Mouse (Mus musculus): ENCODE results near the gene Plscr4. TPM values are rescaled to one million over a fixed set of nuclear protein-coding genes. Genes with fewer than 3 reads are reported as not detected.

The Plscr4 gene
- polyA plus RNA-seq (2017; shearing (Covaris generic)), result 1 to 10 TPM; 1.3 to 1.5 TPM

DNA sequence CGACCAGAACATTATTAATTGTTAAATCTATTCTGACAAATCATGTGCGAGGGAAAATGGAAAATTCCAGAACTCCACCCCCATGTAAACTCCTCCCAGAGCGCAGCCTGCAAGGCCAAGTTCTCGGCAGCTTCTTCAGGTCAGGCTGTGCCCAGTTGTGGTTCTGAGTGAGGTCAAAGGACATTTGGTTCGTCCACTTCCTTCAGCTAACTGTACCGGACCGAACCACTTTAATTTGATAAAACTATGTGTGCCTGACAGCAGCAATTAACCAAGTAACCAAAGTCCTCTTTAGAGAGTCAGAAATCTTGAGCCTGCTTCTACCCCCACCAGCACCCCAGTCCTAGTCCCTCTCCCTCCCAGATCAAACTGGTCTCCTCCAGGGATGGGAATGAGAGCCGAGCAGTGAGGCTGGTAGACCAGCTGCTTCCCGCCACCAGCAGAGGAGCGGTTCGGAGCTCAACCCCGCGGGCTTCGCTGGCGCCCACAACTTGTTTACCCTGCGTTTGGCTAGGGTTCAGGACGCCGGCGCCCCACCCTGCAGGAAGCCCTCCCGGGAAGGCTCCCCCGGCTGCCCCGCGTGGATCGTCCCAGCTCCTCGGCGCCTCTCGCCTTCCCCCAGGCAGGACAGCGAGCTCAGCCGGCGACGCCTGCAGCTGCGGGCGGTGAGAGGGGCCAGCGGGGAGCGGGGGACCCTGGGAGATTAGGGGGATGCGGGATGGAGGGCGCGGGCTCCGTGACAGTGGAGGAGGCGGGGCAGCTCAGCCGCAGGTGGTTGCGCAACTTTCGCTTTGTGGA is at the start of gene Plscr4:
Plscr4 (plus strand) TSS at position 113 of the 798 bp plus-strand sequence.
- ATAC-seq, result peak; percentile 77

DNA sequence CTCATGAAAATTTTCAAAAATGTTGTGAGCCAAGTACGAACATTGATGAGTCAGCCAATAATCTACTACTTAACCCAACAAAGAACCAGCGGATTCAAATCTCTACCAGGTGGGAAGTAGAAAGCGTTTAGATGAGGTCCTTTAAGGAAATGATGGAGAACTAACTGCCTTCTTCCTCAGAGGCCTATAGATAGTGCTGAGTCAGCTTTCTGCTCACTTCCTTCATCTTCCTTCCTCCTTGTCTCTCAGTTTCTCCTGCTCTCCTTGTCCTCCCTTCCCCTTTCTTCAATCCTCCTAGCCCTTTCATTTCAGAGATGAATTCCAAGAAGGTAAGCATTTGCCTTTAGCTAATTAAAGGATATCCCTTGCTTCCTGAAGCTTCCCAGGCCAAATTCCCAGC is 46.9 kb upstream of the Plscr4 start:
- no peak for ATAC-seq

DNA sequence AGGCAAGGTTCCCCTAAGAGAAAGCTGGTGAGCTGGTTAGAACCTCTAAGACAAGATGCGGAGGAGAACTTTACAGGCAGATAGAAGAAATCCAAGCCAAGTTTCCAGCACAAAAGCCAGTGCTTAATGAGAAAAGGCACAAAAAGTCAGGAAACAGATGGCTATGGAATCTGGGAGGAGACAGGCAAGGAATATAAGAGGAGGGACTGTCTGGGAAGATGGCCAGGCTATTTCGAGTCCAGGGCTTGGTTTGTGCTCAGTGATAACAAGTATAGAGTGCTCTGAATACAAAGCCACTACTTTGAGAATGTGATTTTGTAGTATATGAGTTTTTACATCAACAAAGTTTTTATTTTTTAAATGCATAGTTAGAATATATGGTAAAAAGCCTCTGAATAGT is 45.1 kb upstream of the Plscr4 start:
- no peak for ATAC-seq

DNA sequence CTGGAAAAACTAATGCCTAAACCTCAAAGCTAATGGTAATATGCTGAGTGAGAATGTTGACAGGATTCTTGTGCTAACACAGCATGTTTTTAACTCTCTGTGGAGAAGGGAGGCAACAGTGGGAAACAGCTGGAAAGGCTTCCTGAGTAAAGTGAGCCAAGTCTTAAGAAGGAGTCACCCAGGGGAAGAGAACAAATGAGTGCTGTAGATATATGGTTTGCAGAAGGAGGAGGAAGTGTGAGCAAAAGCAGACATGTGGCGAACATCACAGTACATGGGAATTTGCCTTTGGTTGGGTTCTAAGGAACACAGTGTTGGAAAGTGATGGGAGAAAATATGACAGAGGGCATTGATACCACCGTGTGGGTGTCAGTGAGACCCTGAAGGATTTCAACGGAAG is 43.5 kb upstream of the Plscr4 start:
- no peak for ATAC-seq

DNA sequence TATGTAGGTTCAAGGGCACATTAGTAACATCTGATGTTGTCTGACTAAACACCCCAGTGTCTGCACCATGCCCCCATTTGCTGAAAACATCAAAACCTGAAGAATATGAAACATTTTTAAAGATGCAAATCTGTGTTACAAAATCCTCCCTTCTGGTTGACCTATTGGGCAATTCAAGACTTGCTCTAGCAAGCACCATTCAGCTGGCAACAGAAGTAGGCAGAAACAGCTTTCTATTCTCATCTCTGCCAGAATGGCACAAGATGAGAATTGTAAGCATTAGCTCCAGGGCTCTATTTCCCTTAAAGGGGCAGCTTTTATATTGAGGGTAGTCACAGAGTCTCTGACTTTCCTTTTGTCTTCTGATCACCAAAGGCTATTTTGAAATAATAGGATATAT is 19.4 kb upstream of the Plscr4 start:
- no peak for ATAC-seq

DNA sequence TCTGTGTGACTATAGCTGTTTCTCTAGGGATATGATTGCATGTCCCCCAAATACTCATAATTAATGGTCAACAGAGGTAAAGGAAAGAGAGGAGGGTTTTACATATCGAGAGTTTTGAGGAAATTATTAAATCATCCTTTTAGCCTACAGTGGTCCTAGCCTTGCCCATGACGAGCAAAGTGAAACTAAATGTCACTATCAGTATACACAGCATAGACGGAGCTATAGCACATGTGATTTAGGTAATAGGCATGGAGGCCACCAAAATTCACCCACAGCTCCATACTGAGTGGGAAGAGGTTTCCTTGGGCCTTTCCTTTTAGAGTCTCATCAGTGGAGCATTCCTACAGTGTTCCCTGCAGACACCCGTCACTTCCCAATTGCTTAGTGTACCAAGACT is 15.7 kb upstream of the Plscr4 start:
- ATAC-seq, result no peak

DNA sequence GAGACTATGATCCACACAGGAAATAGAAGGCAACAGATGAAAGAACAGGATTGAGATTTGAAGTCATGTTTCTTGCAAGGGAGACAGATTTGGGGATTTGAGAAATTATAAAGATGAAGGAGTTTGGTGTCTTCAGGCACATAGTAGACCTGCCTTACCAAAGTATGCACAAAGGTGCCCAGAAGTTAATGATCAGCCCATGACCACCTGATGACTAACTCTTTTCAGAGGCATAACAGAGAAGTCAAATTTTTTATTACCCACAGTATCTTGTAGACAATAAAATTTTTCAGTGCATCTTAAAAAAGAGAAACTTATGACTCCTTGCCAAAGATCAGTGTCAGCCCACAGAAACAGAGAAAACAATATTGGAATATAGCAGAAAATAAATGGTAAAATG is 12.6 kb upstream of the Plscr4 start:
- ATAC-seq, result no peak

DNA sequence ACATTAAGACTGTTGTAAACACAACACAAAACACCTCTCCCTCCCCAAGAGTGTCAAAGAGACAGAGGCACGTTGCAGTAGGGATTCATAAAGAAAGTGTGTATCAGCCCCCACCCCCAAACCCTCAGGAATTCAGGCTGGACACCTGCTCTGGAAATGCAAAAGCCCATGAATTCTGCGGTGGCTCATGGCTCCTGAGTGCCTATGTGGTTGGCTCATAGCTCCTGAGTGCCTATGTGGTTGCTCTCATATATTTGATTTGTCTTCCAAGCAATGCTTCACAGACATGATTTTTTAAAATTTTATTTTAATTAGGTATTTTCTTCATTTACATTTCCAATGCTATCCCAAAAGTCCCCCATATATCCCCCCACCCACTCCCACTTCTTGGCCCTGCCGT is 568 bp upstream of the Plscr4 start:
- no peak for ATAC-seq

DNA sequence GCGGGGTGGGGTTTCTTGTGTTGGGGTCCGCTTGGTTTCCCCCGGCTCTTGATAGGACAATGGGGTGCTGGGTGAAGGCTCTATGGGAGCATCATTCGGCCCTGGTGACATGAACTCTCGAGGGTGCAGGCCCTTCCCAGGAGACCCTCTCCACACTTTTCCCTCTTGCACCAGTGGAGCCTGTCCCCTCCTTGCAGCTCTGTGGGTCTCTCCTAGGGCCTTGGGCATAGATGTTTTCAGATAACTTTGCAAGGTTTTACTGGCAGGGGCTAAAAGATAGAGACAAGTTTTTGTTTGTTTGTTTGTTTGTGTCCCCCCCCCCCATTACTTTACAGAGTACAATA is 858 bp downstream of the Plscr4 start:
- ATAC-seq, result no peak

DNA sequence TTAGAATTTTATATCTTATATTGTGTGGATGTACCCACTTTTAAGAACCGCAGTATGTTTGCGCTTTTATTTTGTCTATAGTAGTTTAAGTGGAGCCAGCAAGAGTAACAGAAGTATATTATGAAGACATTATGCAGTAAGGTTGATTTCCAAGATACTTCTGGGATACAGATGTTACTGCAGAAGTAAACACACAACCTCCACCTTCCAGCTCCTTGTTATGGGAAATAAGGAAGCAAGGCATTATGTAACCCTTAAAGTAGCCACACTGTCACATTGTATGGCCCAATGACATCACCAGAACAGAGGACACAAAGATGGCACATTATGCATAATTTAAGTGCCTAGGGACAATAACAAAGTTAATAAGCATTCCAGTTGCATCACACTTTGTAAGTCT is 1.2 kb downstream of the Plscr4 start:
- ATAC-seq, result no peak

DNA sequence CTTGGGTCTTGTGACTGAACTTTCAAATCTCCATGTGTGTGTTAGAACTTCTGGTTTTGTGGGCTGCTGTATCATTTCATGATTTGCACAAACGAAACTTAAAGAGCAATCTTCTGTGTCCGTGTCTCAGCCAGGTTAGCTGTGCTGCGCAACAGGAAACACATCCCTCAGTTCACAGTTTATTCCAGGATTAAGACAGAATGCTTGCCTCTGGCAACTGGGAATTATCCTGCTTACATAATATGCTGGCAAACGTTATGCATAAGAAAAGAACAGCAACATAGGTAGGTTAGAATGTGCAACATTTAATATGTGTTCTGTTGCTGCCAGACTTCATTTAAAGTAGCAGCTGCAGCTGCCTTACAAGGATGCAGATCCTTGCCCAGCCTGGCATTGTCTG is 10.6 kb downstream of the Plscr4 start:
- ATAC-seq, result no peak

DNA sequence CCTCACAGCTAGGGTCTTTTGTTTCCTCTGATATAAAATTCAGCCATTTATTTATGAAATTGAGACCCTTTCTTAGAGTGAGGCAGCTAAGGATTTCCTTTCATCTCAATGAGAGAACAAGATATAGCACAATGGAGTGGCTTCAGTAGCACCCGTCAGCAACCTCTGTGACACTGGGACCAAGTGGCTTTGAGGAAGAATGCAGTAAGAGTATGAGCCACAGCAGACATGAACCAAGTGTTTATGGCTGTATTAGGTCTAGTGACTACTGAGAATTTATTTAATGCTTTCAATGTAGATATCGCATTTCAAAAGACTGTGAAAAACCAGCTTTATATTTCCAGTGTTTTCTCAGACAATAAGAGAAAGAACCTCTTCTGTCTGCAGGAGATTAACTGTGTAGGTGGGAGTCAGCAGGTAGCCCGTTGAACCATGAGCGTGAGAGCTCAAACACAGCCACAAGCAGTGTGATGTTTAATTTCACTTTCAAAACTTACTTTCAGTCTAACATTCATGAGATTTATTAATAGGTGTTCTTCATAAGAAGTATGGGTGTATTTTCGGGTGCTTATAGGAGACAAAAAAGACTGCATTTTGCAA is 15.2 kb downstream of the Plscr4 start:
- no peak for ATAC-seq

DNA sequence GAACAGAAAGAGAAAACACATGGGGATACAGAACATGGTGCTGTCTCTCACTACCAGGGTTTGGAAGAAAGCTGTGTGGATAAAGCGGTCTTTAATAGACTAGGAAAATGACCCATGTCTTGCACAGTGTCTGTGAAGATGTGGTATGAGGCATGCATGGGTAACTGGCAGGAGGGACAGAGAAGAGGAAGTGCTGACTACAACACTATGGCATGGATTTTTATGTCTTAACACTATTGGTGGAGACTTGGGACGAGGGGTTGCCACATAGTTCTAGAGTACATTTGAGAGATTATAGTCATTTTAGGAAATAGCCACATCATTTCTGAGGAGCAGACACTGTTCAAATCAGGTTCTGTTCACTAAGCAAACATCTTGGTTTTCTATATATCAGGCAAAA is 16.0 kb downstream of the Plscr4 start:
- ATAC-seq, result no peak

DNA sequence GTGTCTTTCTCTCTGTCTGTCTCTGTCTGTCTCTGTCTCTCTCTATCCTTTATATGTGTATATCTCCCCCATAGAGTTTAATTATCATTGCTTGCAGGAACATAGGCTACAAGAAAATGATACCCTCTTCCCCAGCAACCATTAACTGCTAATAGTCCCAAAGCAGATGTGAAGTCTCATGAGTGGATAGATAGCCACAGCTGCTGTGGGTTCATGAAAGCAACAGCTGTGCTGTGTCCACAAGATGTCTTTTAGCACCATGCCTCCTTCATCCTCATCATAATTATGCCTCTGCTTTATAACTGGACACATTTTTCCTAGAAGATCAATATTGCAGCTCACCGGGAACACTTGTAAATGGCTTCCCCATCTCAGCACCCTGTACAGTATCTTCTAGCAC is 17.1 kb downstream of the Plscr4 start:
- ATAC-seq, result no peak

DNA sequence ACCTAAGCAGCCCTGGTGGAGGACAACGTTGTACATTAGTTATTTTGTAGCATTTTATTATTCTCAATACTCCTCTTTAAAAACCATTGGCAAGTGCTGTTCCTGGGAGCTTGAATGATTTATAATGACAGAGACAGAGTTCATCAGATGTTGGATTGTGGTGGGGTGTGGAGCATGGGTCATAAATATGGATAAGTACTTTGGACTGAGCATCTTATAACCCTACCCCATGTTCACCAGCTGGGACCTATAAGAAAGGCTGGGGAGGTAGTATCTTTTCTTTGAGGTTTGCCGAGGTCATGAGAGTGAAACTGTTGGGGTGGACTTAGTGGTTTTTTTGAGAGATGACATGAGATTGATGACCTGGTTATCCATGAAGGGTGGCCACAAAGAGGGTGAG is 24.5 kb downstream of the Plscr4 start:
- ATAC-seq, result no peak

DNA sequence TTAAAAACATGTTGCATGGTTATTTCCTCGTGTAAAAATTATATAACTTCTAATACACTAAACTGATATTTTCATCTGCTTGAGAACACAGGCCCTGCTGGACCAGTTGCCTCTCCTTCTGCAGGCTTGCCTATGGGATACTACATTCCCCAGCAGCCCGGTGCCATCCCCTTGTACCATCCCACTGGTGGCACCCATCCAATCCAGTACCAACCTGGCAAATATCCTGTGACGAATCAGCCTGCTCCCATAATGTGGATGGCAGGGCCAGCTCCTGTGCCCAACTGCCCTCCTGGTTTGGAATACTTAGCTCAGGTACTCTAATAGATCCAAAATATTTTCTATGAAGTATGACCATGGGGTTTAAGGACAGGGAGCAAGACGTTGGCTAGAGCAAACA is 25.4 kb downstream of the Plscr4 start:
- no peak for ATAC-seq

DNA sequence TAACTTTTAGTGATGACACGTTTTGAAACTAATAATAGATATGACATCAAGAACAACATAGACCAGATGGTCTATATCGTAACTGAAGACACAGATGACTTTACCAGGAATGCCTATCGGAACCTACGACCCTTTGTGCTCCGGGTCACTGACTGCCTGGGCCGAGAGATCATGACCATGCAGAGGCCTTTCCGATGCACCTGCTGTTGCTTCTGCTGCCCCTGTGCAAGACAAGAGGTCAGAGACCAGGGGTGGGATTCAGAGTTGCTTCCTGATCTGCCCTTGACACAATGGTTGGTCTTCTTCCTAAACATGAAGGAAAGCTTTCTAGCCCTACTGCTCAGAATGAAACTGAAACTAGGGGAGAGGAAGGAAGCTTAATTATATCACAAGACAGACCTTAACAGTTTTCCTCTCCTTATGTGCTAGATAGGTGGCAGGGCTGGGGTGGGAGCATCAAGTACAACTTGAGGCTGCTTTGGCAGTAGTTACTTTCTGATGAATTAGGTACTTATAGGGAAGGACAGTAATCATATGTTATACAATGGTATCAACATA is 27.6 kb downstream of the Plscr4 start:
- ATAC-seq, result peak; percentile 63

DNA sequence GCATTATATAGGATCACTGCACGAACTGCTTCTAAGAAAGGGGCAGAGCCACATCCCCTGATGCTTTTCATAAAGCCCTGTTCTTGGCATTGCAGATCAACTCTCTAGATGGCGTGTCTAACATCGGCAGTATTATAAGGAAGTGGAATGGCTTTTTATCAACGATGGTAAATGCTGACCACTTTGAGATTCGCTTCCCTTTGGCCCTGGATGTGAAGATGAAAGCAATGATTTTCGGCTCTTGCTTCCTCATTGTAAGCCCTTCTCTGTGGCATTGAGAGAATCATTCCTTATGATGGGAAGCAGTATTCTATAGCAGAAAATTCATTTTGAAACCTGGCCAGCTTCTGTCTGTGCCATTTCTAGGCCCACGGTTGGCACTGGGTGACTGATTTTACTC is 32.7 kb downstream of the Plscr4 start:
- ATAC-seq, result no peak

DNA sequence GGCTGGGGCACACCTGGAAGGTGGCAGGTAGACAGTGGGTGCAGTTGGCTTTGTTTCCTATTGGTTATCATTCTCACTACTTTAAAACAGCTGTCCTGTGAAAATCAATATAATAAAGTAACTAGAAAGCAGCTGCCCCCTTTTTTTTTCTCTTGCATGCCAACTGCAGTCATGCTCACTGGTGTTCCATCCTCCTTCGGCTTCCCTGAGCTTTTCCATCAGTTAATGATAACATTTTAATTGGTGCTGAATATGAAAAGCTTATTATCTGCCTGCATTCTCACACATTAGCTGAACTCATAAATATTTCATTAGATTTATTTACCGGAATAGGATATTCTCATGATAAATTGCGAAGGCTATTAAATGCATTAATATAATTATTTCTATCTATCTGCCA is 33.1 kb downstream of the Plscr4 start:
- no peak for ATAC-seq

DNA sequence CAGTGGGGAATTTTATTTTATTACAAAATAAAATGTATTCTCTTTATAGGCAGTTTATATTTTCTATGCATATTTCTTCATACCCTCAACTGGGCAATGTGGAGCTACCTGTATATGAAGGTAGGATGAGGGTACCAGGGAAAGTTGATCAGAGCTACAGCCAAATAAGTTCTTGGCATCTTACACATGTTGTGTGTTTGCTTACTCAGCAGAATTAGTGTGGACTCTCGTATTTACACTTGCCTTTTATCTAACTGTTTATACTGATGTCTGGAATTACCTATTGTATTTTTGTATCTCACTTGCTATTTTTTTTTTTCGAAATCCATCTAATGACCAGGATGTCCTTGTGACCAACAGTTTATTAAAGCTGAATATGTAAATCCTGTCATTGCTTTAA is 34.1 kb downstream of the Plscr4 start:
- no peak for ATAC-seq

DNA sequence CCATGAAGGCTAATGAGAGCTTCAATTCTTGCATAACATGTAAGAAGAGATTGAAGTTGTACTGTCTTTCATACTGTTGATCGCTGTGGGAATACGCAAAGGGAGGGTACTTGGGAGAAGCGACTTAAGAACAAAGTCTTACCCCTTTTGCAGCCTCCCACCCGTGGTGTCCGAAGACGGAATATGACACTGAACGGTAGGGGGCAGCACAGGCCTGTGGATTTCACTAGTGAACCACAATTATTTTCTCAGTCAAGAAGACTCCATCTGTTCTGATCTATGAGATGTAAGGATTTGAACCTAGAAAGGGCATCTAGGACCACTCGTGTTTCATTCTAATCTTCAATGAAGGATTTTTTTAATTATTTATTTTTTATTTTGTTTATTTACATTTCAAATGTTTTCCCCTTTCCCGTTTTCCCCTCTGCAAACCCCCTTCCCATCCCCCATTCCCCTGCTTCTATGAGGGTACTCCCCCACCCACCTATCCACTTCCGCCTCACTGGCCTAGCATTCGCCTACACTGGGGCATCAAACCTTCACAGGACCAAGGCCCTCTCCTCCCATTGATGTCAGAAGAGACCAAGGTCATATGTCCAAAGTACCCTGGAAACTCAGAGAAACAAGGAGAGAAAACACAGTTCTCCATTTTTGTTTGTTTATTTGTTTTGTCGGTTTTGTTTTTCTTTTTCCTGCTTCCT is 42.7 kb downstream of the Plscr4 start:
- ATAC-seq, result peak; percentile 76

DNA sequence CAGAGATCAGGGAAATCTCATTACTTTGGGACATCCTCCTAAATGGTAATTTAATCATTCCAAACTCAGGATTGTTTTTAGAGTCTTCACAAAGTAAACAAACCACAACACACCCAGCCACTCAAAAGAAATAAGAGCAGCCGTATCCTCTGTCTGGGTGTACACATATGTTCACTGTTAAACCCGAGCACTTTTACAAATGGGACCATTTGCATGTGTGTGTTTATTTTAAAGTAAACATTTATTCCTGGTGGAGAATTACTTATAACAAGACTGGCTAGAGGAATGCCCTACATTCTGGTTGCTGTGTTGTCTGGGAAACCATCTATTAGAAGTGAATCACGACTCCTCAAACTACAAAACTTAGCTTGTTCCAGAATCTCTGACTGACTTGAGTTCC is 47.1 kb downstream of the Plscr4 start:
- no peak for ATAC-seq

DNA sequence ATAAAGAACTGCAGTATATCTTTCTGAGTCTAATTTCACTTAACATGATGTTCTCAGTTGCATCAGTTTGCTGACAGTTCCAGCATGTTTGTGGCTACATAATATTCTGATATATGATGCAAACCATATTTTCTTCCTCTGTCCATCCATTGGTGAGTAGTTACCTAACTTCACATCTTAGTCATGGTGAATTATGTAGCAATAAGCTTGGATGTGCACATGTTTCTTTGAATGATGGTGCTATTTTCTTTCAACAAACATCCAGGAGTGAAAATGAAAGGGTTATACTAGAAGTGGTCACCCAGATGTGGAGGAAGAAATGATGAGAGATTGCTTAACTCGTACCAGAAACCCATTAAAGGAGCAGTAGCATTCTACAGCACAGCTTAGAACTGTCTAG is 47.7 kb downstream of the Plscr4 start:
- no peak for ATAC-seq

DNA sequence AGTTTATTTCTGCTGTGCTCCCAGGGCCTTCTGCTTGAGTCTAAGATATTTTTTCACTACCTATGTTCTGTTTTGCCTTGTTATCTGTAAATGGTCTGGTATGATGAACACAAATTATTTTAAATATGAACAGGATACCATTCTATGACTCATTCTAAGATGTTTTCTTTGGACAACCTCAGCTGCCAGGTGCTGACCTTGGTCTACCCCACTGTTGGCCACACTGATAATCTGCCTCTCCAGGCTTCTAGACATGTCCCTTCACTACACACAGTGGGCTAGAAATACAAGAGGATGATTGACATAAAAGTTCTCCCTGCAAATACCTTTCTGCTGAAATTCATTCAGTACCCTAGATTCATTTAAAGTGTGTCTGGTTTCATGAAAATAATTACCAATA is 54.5 kb downstream of the Plscr4 start:
- ATAC-seq, result no peak
